Mouse (Mus musculus) hindbrain, embryonic 13.5 days (tissue): ENCODE measurements around the gene Rab19. TPM values are rescaled to one million over a fixed set of nuclear protein-coding genes. Genes with fewer than 3 reads are reported as not detected.
"Not testable (repeated sequence)": the region's sequence is repeated elsewhere in the genome, so short reads cannot be mapped to it uniquely, and the experiment has no call there.

Experiments used
- ATAC-seq: fragments of 200-750 bp; cut with Nextera tagmentation; 2 replicates; pipeline ENCODE4 v1.8.0; 2017; ENCODE audit warnings: moderate TSS enrichment; ENCODE audit not compliant: low FRiP score
- H3K27ac ChIP-seq: fragments of 300-500 bp; sonication (generic); 2 replicates; pipeline ENCODE4 v1.5.1; 2015; ENCODE audit warnings: inconsistent platforms, mild to moderate bottlenecking, moderate library complexity
- H3K27me3 ChIP-seq: fragments of 300-500 bp; sonication (generic); 2 replicates; pipeline ENCODE4 v1.6.1; 2015; ENCODE audit warnings: mild to moderate bottlenecking, inconsistent platforms
- H3K36me3 ChIP-seq: fragments of 300-500 bp; sonication (generic); 2 replicates; pipeline ENCODE4 v1.6.1; 2015; ENCODE audit warnings: mild to moderate bottlenecking, inconsistent platforms
- H3K4me1 ChIP-seq: fragments of 300-500 bp; sonication (generic); replicated peaks from 2 replicates; pipeline ENCODE4 v1.6.1; 2015; ENCODE audit warnings: inconsistent platforms
- H3K4me2 ChIP-seq: fragments of 300-500 bp; sonication (generic); 2 replicates; pipeline ENCODE4 v1.6.1; 2015; ENCODE audit warnings: inconsistent platforms, mild to moderate bottlenecking, moderate library complexity
- H3K4me3 ChIP-seq: fragments of 300-500 bp; sonication (generic); 2 replicates; pipeline ENCODE4 v1.5.1; 2015; ENCODE audit warnings: mild to moderate bottlenecking, inconsistent platforms
- H3K9ac ChIP-seq: fragments of 300-500 bp; sonication (generic); 2 replicates; pipeline ENCODE4 v1.6.1; 2015; ENCODE audit warnings: mild to moderate bottlenecking, inconsistent platforms
- H3K9me3 ChIP-seq: fragments of 300-500 bp; sonication (generic); 2 replicates; pipeline ENCODE4 v1.6.1; 2016; ENCODE audit warnings: inconsistent platforms
- WGBS: fragments of 180-500 bp; shearing (Covaris S2); methylation state at CpG from one replicate; pipeline ENCODE4 v1.1.7; 2015; 5-methylcytosine and 5-hydroxymethylcytosine counted together
- polyA plus RNA-seq: library from polyadenylated mRNA; unstranded; fragments of >200 nt; fragmentation: Nextera tagmentation; extraction: Ambion mirVana; gene quantifications from 2 replicates; pipeline ENCODE4 v1.2.1, GENCODE M21; 2015

Gene Rab19
- polyA plus RNA-seq, 1 experiment from 2014 or later, result 0.34 TPM

DNA sequence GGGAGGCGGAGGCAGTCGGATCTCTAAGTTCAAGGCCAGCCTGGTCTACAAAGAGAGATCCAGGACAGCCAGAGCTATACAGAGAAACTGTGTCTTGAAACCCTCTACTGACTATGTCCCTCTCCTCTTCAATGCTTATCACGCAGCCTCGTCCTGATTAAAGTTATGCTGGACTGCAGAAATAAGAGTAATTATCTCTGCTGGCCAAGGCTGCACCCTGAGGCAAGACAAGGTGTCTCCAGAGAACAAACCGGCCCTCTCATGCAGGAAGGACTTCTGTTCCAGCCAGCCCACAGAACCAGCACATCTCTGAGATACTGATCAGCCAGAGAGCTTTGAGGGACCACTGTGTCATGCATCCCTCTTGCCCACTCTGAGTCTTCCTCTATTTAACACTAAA is 54.9 kb downstream of the Rab19 start:
- Histone ChIP-seq H3K27me3 (no peaks in the 10 kb centered on the region), H3K36me3 (no peaks in the 10 kb centered on the region), H3K4me1 (no peaks in the 10 kb centered on the region; the same call in 1 of the 2 replicates), H3K9ac (no peak overlapping the region), H3K4me2 (no peak overlapping the region), H3K9me3 (no peaks in the 10 kb centered on the region), H3K4me3 (no peak overlapping the region), H3K27ac (no peak overlapping the region)
- ATAC-seq, result no peak
- WGBS, result 77% methylated on average over 5 of the region's 5 CpGs

DNA sequence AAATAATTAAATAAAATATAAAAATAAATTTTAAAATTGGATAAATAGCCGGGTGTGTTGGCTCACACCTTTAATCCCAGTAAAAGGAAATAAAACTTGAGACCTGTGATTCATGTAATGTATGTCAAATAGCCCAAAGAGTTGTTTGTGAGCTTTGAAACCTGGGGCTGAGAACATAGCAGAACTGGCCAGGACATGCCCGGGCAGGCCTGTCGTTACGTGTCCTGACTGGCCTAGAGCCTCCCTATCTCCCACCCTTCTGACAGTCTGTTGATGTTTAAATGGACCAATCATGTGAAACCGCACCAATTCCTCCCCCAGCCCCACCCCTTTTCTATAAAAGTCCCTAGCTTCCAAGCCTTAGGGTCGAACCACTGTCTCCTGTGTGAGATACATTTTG is 56.5 kb downstream of the Rab19 start:
- not testable (repeated sequence) for H3K27me3 ChIP-seq, H3K4me2 ChIP-seq, H3K27ac ChIP-seq, H3K4me1 ChIP-seq, H3K4me3 ChIP-seq, H3K36me3 ChIP-seq, H3K9ac ChIP-seq, ATAC-seq, H3K9me3 ChIP-seq
- 93% methylated on average over 6 of the region's 6 CpGs for WGBS

Other genes starting within 250 kb of the Rab19 start
- gene Kdm7a, start 174.4 kb upstream of the Rab19 start, polyA plus RNA-seq, result 9.2 and 9.3 TPM in 2 replicates
- 63.1 and 63.2 TPM in 2 replicates for gene Slc37a3, start 3.5 kb upstream of the Rab19 start, polyA plus RNA-seq
- gene Mkrn1, start 39.3 kb downstream of the Rab19 start, polyA plus RNA-seq, result 236 and 250 TPM in 2 replicates
- 25.4 and 27.5 TPM in 2 replicates for gene Dennd2a, start 176.7 kb downstream of the Rab19 start, polyA plus RNA-seq
- gene Adck2, start 192.7 kb downstream of the Rab19 start, polyA plus RNA-seq, result 41.4 and 46.9 TPM in 2 replicates
- gene Gm42420, start 204.6 kb downstream of the Rab19 start, polyA plus RNA-seq, result 2.1 TPM in 1 of 2 replicates, not detected in the other
- 410 and 414 TPM in 2 replicates for gene Ndufb2, start 211.4 kb downstream of the Rab19 start, polyA plus RNA-seq